Mouse (Mus musculus) gastrocnemius, postnatal 4 days (tissue): Measurements from ENCODE around the gene Dnajb7. TPM values are rescaled to one million over a fixed set of nuclear protein-coding genes. Genes with fewer than 3 reads are reported as not detected.

Experiments
- DNase-seq, 2 experiments: peaks; one replicate each; pipeline ENCODE4 v3.0.0; 2021 to 2022; ENCODE audit warnings: low spot score in 2 of 2, mixed read lengths in 2 of 2
- long read RNA-seq, 2 experiments: library from polyadenylated mRNA; stranded (forward); transcript quantifications; one replicate each; pipeline ENCODE4 v2.0.0; 2021
- total RNA-seq, 2 experiments: library from RNA; stranded (reverse); gene quantifications; 2 replicates each; pipeline ENCODE4 v1.2.3; 2021

Gene Dnajb7
- not detected for total RNA-seq
- long read RNA-seq, experiment 1: 0 reads
- long read RNA-seq, experiment 2: 0 reads

DNA sequence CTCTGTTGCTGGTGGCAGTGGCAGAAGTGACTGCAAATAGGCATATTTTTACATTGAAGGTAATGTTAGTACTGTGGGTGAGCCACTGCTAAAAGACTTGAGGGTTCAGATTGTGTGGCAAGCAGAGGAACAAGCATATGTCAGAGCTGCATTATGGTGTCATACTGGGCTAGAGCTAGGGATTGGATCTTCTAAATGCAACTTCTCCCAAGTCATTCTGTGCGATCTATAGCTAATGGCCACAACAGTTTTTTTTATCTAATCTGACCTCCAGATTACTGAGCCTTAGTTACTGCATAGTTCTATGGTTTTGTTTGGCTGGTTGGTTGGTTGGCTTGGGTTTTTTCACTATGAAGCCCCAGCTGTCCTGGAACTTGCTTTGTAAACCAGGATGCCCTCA, at the start of gene Dnajb7:
Dnajb7 (minus strand) TSS at position 101 of the 400 bp plus-strand sequence.
- no peak for DNase-seq

GRCm38 (mm10) chr15:81448463-81448862, 40.4 kb upstream of the Dnajb7 start:
- peak; percentile 21 to 58 for DNase-seq

- no peak for DNase-seq
Observed at GRCm38 (mm10) chr15:81439236-81439635, 31.1 kb upstream of the Dnajb7 start.

DNA sequence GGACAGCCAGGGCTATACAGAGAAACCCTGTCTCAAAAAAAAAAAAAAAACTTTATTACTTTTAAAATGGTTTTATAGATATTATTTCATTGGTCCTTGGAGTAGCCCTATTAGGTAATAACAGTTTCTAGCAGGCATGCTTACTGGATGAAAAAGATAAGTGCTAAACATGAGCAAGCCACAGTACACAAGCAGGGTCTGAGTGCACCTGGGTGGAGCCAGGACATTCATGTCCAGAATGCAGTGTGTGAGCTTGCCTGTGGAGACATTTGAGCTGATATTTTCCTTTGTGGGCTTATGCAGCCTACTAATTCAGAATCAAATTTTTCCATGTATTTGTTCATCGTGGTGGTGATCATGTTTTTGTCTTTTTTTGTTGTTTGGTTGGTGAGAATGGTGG, 30.2 kb upstream of the Dnajb7 start:
- DNase-seq: no peak

DNA sequence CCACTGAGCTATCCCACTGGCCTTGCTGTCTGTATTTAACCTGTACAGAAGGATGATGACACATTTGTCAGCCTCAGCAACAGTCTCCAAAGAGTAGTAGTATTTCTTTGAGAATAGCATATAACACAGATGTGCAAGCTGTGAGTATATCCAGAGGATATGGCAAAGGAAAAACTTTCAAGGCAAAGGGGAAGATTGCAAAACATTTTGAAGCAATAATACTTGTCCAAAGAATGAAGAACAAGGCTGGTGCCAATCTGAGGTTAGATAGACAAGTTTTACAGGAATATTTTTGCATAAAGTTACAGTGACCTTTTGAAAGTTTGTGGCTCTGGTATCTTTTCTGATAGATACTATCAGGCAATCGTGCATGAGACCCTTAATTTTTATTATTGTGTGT, 23.1 kb upstream of the Dnajb7 start:
- DNase-seq: no peak

DNA sequence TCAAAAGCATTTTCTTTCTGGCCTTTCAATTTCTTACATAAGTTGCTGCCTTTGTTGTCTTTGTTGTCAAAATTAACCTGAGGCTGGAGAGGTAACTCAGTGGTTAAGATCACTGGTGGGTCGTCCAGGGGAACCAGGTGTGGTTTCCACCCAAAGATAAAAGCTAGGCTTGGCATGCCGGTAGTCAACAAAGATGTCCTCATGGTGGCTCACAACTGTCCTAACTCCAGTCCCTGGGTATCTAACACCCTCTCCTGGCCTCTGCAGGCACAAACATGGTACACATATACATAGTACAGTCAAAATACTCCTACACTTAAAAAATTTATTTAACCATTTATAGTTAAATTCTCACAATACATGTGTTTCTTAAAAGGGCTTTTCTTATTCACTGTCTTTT, 19.8 kb upstream of the Dnajb7 start:
- no peak for DNase-seq

DNA sequence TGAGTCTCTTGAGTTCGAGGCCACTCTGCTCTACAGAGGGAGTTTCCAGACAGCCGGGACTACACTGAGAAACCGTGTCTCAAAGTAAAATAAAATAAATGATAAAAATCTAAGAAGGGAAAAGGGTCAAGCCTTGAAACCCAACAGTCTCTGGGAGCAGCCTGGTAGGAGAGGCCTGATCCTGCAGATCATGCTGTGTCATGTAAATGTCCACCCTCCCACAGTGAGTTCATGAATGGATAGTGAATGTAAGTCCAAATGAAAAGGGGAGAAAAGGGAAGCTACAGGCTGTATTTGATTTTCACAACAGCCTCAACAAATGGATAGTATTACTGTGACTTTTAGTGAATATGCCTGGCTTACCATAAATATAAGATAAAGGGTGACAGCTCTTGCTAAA, 17.2 kb upstream of the Dnajb7 start:
- DNase-seq: no peak

- no peak for DNase-seq
Observed at GRCm38 (mm10) chr15:81422156-81422681, 14.1 kb upstream of the Dnajb7 start.

GRCm38 (mm10) chr15:81421454-81421853, 13.4 kb upstream of the Dnajb7 start:
- DNase-seq: no peak

DNA sequence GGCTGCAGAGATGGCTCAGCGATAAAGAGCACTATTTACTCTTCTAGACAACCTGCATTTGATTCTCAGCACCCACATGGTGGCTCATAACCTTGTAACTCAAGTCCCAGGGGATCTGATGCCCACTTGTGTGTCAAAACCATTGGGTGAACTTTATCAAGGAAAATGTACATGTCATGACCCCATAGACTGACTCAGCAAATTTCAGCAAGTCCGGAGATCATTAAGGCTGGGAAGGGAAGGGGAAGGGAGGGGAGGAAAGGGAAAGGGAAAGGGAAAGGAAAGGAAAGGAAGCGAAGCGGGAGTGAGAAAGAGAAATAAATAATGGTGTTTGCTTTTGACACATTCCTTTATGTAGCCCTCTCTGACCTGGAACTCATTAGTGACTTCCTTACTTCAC, 10.0 kb upstream of the Dnajb7 start:
- DNase-seq: no peak

- DNase-seq: peak in 1 of 2 experiments; percentile 53
Observed at GRCm38 (mm10) chr15:81416763-81417310, 8.7 kb upstream of the Dnajb7 start.

- no peak for DNase-seq
Observed at GRCm38 (mm10) chr15:81405008-81405407, 3.1 kb downstream of the Dnajb7 start.

- DNase-seq: peak; percentile 95 to 98
Observed at GRCm38 (mm10) chr15:81399638-81400315, 8.3 kb downstream of the Dnajb7 start, which contains the start of the genes St13 and Xpnpep3. Gene St13, minus strand, starts transcription at chr15:81400077. Gene Xpnpep3, plus strand, starts transcription at chr15:81400138.

GRCm38 (mm10) chr15:81399297-81399637, 8.8 kb downstream of the Dnajb7 start:
- DNase-seq: no peak

GRCm38 (mm10) chr15:81398189-81398588, 9.9 kb downstream of the Dnajb7 start:
- DNase-seq: no peak

DNA sequence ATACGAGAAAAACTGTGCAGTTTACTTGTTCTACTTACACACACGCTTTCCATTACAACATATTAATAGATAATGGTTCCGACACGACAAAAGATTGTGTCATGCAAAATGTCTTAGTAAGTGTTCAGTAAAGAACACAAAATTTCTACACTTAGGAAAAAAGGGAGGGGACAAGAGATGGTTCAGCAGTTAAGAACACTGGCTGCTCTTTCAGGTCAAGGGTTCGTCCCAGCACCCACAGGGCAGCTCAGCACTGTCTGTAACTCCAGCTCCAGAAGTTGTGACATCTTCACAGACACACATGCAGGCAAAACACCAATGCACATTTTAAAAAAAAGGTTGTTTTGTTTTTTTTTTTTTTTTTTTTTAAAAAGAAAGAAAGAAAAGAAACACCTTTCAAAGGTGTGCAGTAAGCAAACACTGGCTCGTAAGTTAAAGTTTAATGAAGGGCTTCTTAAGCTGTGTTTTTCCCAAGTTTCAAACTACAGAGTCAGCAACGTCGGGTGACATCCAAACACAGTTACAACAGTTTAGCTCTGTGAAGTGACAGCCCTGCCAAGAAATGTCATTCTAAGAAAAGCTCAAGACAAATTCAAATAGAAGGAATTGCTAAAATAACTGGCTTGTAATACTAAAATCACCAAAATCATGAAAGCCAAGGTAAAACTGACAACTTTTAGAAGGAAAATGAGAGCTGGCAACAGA, 13.7 kb downstream of the Dnajb7 start:
- no peak for DNase-seq

DNA sequence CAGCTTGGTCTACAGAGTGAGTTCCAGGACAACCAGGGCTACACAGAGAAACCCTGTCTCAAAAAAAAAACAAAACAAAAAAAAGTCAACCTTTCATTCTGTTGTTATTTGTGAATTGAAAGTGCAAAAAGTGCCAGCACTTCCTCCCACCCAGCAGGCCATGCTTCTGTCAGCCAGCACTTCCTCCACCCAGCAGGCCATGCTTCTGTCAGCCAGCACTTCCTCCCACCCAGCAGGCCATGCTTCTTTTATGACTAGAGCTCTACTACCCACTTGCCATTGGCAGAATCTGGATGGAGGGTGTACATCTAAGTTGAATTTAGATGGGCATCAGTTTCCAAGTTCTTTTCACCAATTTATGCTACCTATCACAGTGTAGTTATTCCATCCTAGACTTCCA, 15.1 kb downstream of the Dnajb7 start:
- no peak for DNase-seq

DNA sequence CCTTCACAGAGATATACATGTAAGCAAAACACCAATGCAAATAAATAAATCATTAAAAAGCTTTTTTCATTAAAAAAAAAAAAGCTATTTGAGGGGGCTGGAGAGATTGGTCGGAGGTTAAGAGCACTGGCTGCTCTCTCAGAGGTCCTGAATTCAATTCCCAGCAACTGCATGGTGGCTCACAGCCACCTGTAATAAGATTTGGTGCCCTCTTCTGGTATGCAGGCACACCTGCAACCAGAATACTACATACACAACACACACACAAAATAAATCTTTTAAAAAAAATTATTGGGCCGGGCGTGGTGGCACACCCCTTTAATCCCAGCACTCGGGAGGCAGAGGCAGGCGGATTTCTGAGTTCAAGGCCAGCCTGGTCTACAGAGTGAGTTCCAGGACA, 21.8 kb downstream of the Dnajb7 start:
- DNase-seq: no peak

DNA sequence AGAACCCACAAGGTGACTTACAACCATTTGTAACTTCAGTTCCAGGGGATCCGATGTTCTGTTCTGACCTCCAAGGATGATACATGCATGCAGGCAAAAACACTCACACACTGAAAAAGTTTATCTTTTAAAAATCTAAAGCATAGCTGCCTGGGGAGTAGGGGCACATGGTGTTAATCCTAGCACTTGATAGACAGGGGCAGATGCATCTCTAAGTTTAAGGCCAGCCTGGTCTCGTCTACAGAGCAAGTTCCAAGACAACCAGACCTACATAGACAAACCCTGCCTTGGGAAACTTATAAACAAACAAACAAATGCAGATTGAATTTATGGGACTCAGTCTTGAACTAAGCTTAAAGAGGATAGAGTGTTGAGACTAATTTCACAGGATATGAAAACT, 29.3 kb downstream of the Dnajb7 start:
- DNase-seq: no peak

DNA sequence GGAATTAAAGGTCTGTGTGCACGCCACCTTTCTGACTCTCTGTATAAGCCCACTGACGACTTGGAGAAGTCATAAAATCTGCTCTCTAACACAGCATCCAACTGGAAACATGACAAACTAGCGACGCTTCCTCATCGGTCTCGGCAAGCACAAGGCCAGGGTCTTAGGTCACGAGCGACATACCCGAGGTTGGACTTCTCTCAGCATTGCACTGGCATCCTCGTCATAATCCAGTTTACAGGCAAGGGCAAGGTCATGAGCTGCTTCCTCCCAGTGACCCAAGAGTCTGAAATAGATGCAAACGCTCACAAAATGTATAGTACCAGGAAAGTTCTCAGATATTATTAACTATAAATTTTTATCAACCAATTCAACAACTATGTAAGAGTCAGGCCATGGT, 33.5 kb downstream of the Dnajb7 start:
- no peak for DNase-seq

DNA sequence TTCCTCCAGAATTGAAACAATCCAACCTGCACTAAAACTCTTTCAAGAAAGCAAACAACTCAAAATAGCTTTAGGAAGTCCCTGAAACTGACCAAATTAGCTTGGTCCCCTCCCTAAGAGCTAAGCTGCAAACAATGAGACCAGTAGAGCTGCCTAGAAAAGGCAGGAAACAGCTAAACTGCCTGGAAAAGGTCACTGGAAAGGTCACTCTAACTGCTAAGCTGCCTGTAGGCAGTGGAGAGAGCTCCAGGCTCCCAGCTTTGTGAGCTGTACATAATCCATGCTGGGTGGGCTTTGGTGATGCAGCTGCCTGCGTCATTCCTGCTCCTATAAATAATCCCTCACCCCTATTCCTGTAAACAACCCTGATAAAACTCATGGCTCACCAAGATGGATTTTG, 37.7 kb downstream of the Dnajb7 start:
- no peak for DNase-seq

GRCm38 (mm10) chr15:81368601-81369000, 39.5 kb downstream of the Dnajb7 start:
- DNase-seq: no peak
